Mouse (Mus musculus) C2C12 (cell line): Measurements from ENCODE around the gene Fam151a. TPM values are rescaled to one million over a fixed set of nuclear protein-coding genes. Genes with fewer than 3 reads are reported as not detected.

ENCODE experiments used
- H3K27me3 ChIP-seq: one replicate; pipeline ENCODE4 v1.6.1; 2011; ENCODE audit not compliant: control insufficient read depth, insufficient read depth, insufficient read length
- H3K36me3 ChIP-seq: one replicate; pipeline ENCODE4 v1.6.1; 2011; ENCODE audit not compliant: control insufficient read depth, insufficient read depth
- H3K4me3 ChIP-seq: one replicate; pipeline ENCODE4 v1.5.1; 2011; ENCODE audit warnings: mild to moderate bottlenecking, control low read depth; ENCODE audit not compliant: poor library complexity, insufficient read depth, severe bottlenecking
- H3K79me2 ChIP-seq: one replicate; pipeline ENCODE4 v1.6.1; 2011; ENCODE audit not compliant: control insufficient read depth, insufficient read depth
- H3K79me3 ChIP-seq: one replicate; pipeline ENCODE4 v1.6.1; 2011; ENCODE audit warnings: low read depth, control low read depth
- H3ac ChIP-seq: one replicate; pipeline ENCODE3; 2011; ENCODE audit warnings: low read depth; ENCODE audit not compliant: control insufficient read depth, insufficient read length
- CEBPB ChIP-seq: IDR thresholded peaks from one replicate; pipeline ENCODE4 v1.6.1; 2011; ENCODE audit warnings: low read depth, mild to moderate bottlenecking, control low read depth, moderate library complexity
- CTCF ChIP-seq: IDR thresholded peaks from one replicate; pipeline ENCODE4 v1.5.1; 2011; ENCODE audit not compliant: control insufficient read depth, insufficient read depth, insufficient read length
- FOSL1 ChIP-seq: IDR thresholded peaks from one replicate; pipeline ENCODE4 v1.8.0; 2011; ENCODE audit warnings: mild to moderate bottlenecking, low read length; ENCODE audit not compliant: poor library complexity, insufficient read depth, severe bottlenecking
- MAX ChIP-seq: IDR thresholded peaks from one replicate; pipeline ENCODE4 v1.6.1; 2011; ENCODE audit warnings: mild to moderate bottlenecking, control low read depth
- MYOD1 ChIP-seq: IDR thresholded peaks from one replicate; pipeline ENCODE4 v1.6.1; 2011; ENCODE audit warnings: low read depth; ENCODE audit not compliant: control insufficient read depth, insufficient read length
- MYOG ChIP-seq: IDR thresholded peaks from one replicate; pipeline ENCODE4 v1.6.1; 2011; ENCODE audit not compliant: control insufficient read depth, insufficient read length; ENCODE audit errors: extremely low read depth
- USF1 ChIP-seq: IDR thresholded peaks from one replicate; pipeline ENCODE4 v1.6.1; 2011; ENCODE audit warnings: low read depth, mild to moderate bottlenecking, control low read depth, moderate library complexity
- polyA plus RNA-seq: library from polyadenylated mRNA; unstranded; fragments of >200 nt; fragmentation: generic; extraction: Trizol; gene quantifications from one replicate; pipeline ENCODE4 v1.2.1, GENCODE M21; 2012; ENCODE audit warnings: missing spikeins

Gene Fam151a
- polyA plus RNA-seq, 1 experiment = not detected

GRCm38 (mm10) chr4:106704416-106704815 lies 29.3 kb upstream of the Fam151a start:
- Histone ChIP-seq H3K27me3 (peaks cover 37% of the 10 kb centered on the region), H3K4me3 (no peak overlapping the region), H3K79me3 (no peaks in the 10 kb centered on the region), H3ac (no peak overlapping the region), H3K79me2 (no peaks in the 10 kb centered on the region), H3K36me3 (no peaks in the 10 kb centered on the region)
- TF ChIP-seq FOSL1 (no peak), CEBPB (no peak), MYOG (no peak)

- TF ChIP-seq CTCF (no peak), MAX (no peak), CEBPB (no peak), USF1 (no peak), FOSL1 (no peak), MYOG (no peak), MYOD1 (no peak)
- Histone ChIP-seq H3K4me3 (no peak overlapping the region), H3K79me3 (no peaks in the 10 kb centered on the region), H3K27me3 (peaks cover 44% of the 10 kb centered on the region), H3K79me2 (no peaks in the 10 kb centered on the region), H3K36me3 (no peaks in the 10 kb centered on the region), H3ac (no peak overlapping the region)
Observed at GRCm38 (mm10) chr4:106705096-106705665, 28.5 kb upstream of the Fam151a start.

GRCm38 (mm10) chr4:106707957-106708356 lies 25.7 kb upstream of the Fam151a start:
- H3K36me3 ChIP-seq = no peaks in the 10 kb centered on the region
- H3K27me3 ChIP-seq = peaks cover 46% of the 10 kb centered on the region
- H3K79me2 ChIP-seq = no peaks in the 10 kb centered on the region
- TF ChIP-seq CEBPB (no peak), USF1 (no peak), CTCF (no peak), FOSL1 (no peak), MYOG (no peak), MYOD1 (no peak), MAX (no peak)
- H3K4me3 ChIP-seq = no peak overlapping the region
- H3K79me3 ChIP-seq = no peaks in the 10 kb centered on the region
- peak overlapping the region; percentile 4 for H3ac ChIP-seq

GRCm38 (mm10) chr4:106708408-106708807 lies 25.3 kb upstream of the Fam151a start:
- H3K27me3 ChIP-seq = peaks cover 46% of the 10 kb centered on the region
- no peak overlapping the region for H3ac ChIP-seq
- H3K36me3 ChIP-seq = no peaks in the 10 kb centered on the region
- no peaks in the 10 kb centered on the region for H3K79me2 ChIP-seq
- H3K4me3 ChIP-seq = no peak overlapping the region
- no peaks in the 10 kb centered on the region for H3K79me3 ChIP-seq
- TF ChIP-seq CTCF (peak; percentile 92), FOSL1 (no peak)

GRCm38 (mm10) chr4:106713622-106714021 lies 20.1 kb upstream of the Fam151a start:
- TF ChIP-seq CTCF (no peak), CEBPB (no peak), MYOD1 (no peak), MAX (no peak), USF1 (no peak), MYOG (no peak), FOSL1 (no peak)
- Histone ChIP-seq H3ac (no peak overlapping the region), H3K4me3 (no peak overlapping the region), H3K36me3 (no peaks in the 10 kb centered on the region), H3K27me3 (peaks cover 40% of the 10 kb centered on the region), H3K79me2 (no peaks in the 10 kb centered on the region), H3K79me3 (no peaks in the 10 kb centered on the region)

GRCm38 (mm10) chr4:106720631-106721030 lies 13.1 kb upstream of the Fam151a start:
- TF ChIP-seq FOSL1 (no peak), MYOD1 (no peak), CEBPB (no peak), USF1 (no peak), CTCF (no peak), MAX (no peak)

More at GRCm38 (mm10) chr4:106720631-106721030, 13.1 kb upstream of the Fam151a start:
- no peaks in the 10 kb centered on the region for H3K36me3 ChIP-seq
- no peak overlapping the region for H3K4me3 ChIP-seq
- no peaks in the 10 kb centered on the region for H3K79me2 ChIP-seq
- H3ac ChIP-seq = no peak overlapping the region
- H3K27me3 ChIP-seq = peaks cover 40% of the 10 kb centered on the region
- H3K79me3 ChIP-seq = no peaks in the 10 kb centered on the region
